Mouse (Mus musculus) left cerebral cortex, adult 2 months (tissue): ENCODE results near the gene Olfr1137. TPM values are rescaled to one million over a fixed set of nuclear protein-coding genes. Genes with fewer than 3 reads are reported as not detected.

Experiments
- DNase-seq, 2 experiments: peaks; one replicate each; pipeline ENCODE4 v3.0.0; 2021 to 2022; ENCODE audit warnings: low spot score in 2 of 2, mixed read lengths in 1 of 2; ENCODE audit errors: extremely low spot score in 1 of 2
- H3K27ac ChIP-seq: fragments of 200-600 bp; 2 replicates; pipeline ENCODE4 v1.8.1; 2022
- H3K4me3 ChIP-seq: fragments of 200-600 bp; 2 replicates; pipeline ENCODE4 v1.8.1; 2022
- CTCF ChIP-seq: fragments of 200-600 bp; IDR thresholded peaks from 2 replicates; pipeline ENCODE4 v1.8.1; 2022; ENCODE audit warnings: antibody characterized with exemption, mild to moderate bottlenecking, moderate library complexity
- intact Hi-C: fragments of 180-260 bp; cut with DNase I; formaldehyde crosslinking; loops from one replicate; pipeline ENCODE4 v1.15.1; 2025
- long read RNA-seq, 2 experiments: library from polyadenylated mRNA; stranded (forward); transcript quantifications; one replicate each; pipeline ENCODE4 v2.0.0; 2021; ENCODE audit warnings: borderline mapping rate in 2 of 2
- total RNA-seq, 2 experiments: library from RNA; stranded (reverse); gene quantifications; 2 replicates each; pipeline ENCODE4 v1.2.3; 2021

Olfr1137 gene
- not detected for total RNA-seq
- long read RNA-seq, experiment 1, result 0 reads
- long read RNA-seq, experiment 2, result 0 reads

GRCm38 (mm10) chr2:87713079-87713478, at the start of gene Olfr1137:
Olfr1137 (minus strand) TSS chr2:87713179.
- no peak for DNase-seq
- H3K4me3 ChIP-seq, result no peak within 1 kb of the TSS
- TF ChIP-seq CTCF, result no peak
- intact Hi-C loops, result no loop called here
- no peak within 1 kb of the TSS for H3K27ac ChIP-seq

- intact Hi-C loops, result no loop called here
- Histone ChIP-seq H3K4me3 (no peak within 1 kb of the TSS), H3K27ac (no peak within 1 kb of the TSS)
- TF ChIP-seq CTCF, result no peak
- DNase-seq, result no peak
These were observed 40.9 kb upstream of the Olfr1137 start, which contains the start of gene Olfr1141 for GRCm38 (mm10) chr2:87753891-87754290. Olfr1141 (minus strand) TSS chr2:87753991.

GRCm38 (mm10) chr2:87743452-87743851, 30.5 kb upstream of the Olfr1137 start, which contains the start of gene Olfr1140:
Olfr1140 (plus strand) TSS chr2:87743752.
- DNase-seq, result no peak
- intact Hi-C loops, result no loop called here
- Histone ChIP-seq H3K27ac (no peak within 1 kb of the TSS), H3K4me3 (no peak within 1 kb of the TSS)
- TF ChIP-seq CTCF, result no peak

- no peak for TF ChIP-seq CTCF
- Histone ChIP-seq H3K4me3 (no peak within 1 kb of the TSS), H3K27ac (no peak within 1 kb of the TSS)
- intact Hi-C loops, result no loop called here
- no peak for DNase-seq
These were observed 26.9 kb upstream of the Olfr1137 start, which contains the start of gene Olfr1138 for GRCm38 (mm10) chr2:87739878-87740277. Olfr1138 (minus strand) TSS chr2:87739978.

- intact Hi-C loops, result no loop called here
- H3K27ac ChIP-seq, result no peak within 1 kb of the TSS
- TF ChIP-seq CTCF, result no peak
- H3K4me3 ChIP-seq, result no peak within 1 kb of the TSS
- DNase-seq, result no peak
These were observed 19.1 kb downstream of the Olfr1137 start, which contains the start of gene Olfr1136 for GRCm38 (mm10) chr2:87693847-87694246. Olfr1136 (minus strand) TSS chr2:87693947.

- H3K27ac ChIP-seq, result no peak within 1 kb of the TSS
- intact Hi-C loops, result no loop called here
- DNase-seq, result no peak
- no peak within 1 kb of the TSS for H3K4me3 ChIP-seq
- TF ChIP-seq CTCF, result no peak
These were observed 39.4 kb downstream of the Olfr1137 start, which contains the start of gene Olfr1135 for GRCm38 (mm10) chr2:87673564-87673963. Olfr1135 (minus strand) TSS chr2:87673664.

Other genes starting within 250 kb of the Olfr1137 start
- gene Pramel7, start 216.1 kb downstream of the Olfr1137 start, total RNA-seq, result not detected
- not detected for gene Pramel6, start 206.6 kb downstream of the Olfr1137 start, total RNA-seq
- gene Olfr153, start 181.4 kb downstream of the Olfr1137 start, total RNA-seq, result under 1 TPM in 1 of 2 experiments, not detected in 1; 0.37 TPM
- gene Olfr1128, start 167.6 kb downstream of the Olfr1137 start, total RNA-seq, result not detected
- gene Olfr1129, start 139.3 kb downstream of the Olfr1137 start, total RNA-seq, result not detected
- not detected for gene Olfr1130, start 107.0 kb downstream of the Olfr1137 start, total RNA-seq
- not detected for gene Olfr1131, start 86.1 kb downstream of the Olfr1137 start, total RNA-seq
- not detected for gene Olfr1132, start 75.6 kb downstream of the Olfr1137 start, total RNA-seq
- gene Olfr1133, start 65.8 kb downstream of the Olfr1137 start, total RNA-seq, result not detected
- not detected for gene Olfr1134, start 54.7 kb downstream of the Olfr1137 start, total RNA-seq
- gene Olfr1135, start 39.5 kb downstream of the Olfr1137 start, total RNA-seq, result not detected
- not detected for gene Olfr1136, start 19.2 kb downstream of the Olfr1137 start, total RNA-seq
- gene Olfr1138, start 26.8 kb upstream of the Olfr1137 start, total RNA-seq, result not detected
- gene Olfr1140, start 30.6 kb upstream of the Olfr1137 start, total RNA-seq, result not detected
- not detected for gene Olfr1141, start 40.8 kb upstream of the Olfr1137 start, total RNA-seq
- not detected for gene Olfr152, start 66.3 kb upstream of the Olfr1137 start, total RNA-seq
- gene Olfr1143, start 87.4 kb upstream of the Olfr1137 start, total RNA-seq, result not detected
- gene Olfr1145, start 96.6 kb upstream of the Olfr1137 start, total RNA-seq, result not detected
- gene Olfr1148, start 117.4 kb upstream of the Olfr1137 start, total RNA-seq, result not detected
- not detected for gene Olfr1150-ps1, start 130.8 kb upstream of the Olfr1137 start, total RNA-seq
- not detected for gene Olfr1151, start 142.7 kb upstream of the Olfr1137 start, total RNA-seq
- not detected for gene Olfr1152, start 153.3 kb upstream of the Olfr1137 start, total RNA-seq
- gene Olfr1153, start 181.8 kb upstream of the Olfr1137 start, total RNA-seq, result not detected
- gene Olfr1154, start 192.0 kb upstream of the Olfr1137 start, total RNA-seq, result not detected
- gene Olfr1155, start 232.0 kb upstream of the Olfr1137 start, total RNA-seq, result not detected
- gene Olfr1156, start 239.9 kb upstream of the Olfr1137 start, total RNA-seq, result not detected